Mouse (Mus musculus) kidney, embryonic 16.5 days (tissue): Measurements from ENCODE around the gene Tlr9. TPM values are rescaled to one million over a fixed set of nuclear protein-coding genes. Genes with fewer than 3 reads are reported as not detected.

Source experiments
- ATAC-seq: fragments of 200-750 bp; cut with Nextera tagmentation; 2 replicates; pipeline ENCODE4 v1.8.0; 2017; ENCODE audit warnings: moderate TSS enrichment; ENCODE audit not compliant: low FRiP score, low TSS enrichment
- H3K27ac ChIP-seq: fragments of 300-500 bp; sonication (generic); 2 replicates; pipeline ENCODE4 v1.5.1; 2014; ENCODE audit warnings: low read length
- H3K27me3 ChIP-seq: fragments of 300-500 bp; sonication (generic); 2 replicates; pipeline ENCODE4 v1.6.1; 2014; ENCODE audit warnings: low read length, control low read depth, mixed read lengths; ENCODE audit not compliant: insufficient read depth
- H3K36me3 ChIP-seq: fragments of 300-500 bp; sonication (generic); 2 replicates; pipeline ENCODE4 v1.6.1; 2014; ENCODE audit warnings: low read length, control low read depth, mixed read lengths; ENCODE audit not compliant: insufficient read depth
- H3K4me1 ChIP-seq: fragments of 300-500 bp; sonication (generic); 2 replicates; pipeline ENCODE4 v1.6.1; 2014; ENCODE audit warnings: low read length, control low read depth, mixed read lengths; ENCODE audit not compliant: insufficient read depth
- H3K4me2 ChIP-seq: fragments of 300-500 bp; sonication (generic); replicated peaks from 2 replicates; pipeline ENCODE4 v1.6.1; 2014; ENCODE audit warnings: low read depth, low read length
- H3K4me3 ChIP-seq: fragments of 300-500 bp; sonication (generic); 2 replicates; pipeline ENCODE4 v1.5.1; 2014; ENCODE audit warnings: mild to moderate bottlenecking, low read length
- H3K9ac ChIP-seq: fragments of 300-500 bp; sonication (generic); replicated peaks from 2 replicates; pipeline ENCODE4 v1.6.1; 2014; ENCODE audit warnings: low read length
- H3K9me3 ChIP-seq: fragments of 300-500 bp; sonication (generic); 2 replicates; pipeline ENCODE4 v1.6.1; 2016; ENCODE audit warnings: low read length, control low read depth
- WGBS: fragments of 180-500 bp; shearing (Covaris S2); extraction: QIAGEN DNeasy Blood & Tissue Kit; methylation state at CpG from one replicate; pipeline ENCODE4 v1.1.7; 2014; 5-methylcytosine and 5-hydroxymethylcytosine counted together
- polyA plus RNA-seq: library from polyadenylated mRNA; unstranded; fragments of >200 nt; fragmentation: Nextera tagmentation; extraction: Ambion mirVana; gene quantifications from 2 replicates; pipeline ENCODE4 v1.2.1, GENCODE M21; 2015

Gene Tlr9
- polyA plus RNA-seq, 1 experiment from 2014 or later: 0.07 TPM

- no peak overlapping the region for H3K4me3 ChIP-seq
- H3K27me3 ChIP-seq: no peaks in the 10 kb centered on the region
- 82% methylated on average over 3 of the region's 3 CpGs for WGBS
- H3K27ac ChIP-seq: no peak overlapping the region
- ATAC-seq: no peak
- H3K36me3 ChIP-seq: no peaks in the 10 kb centered on the region
- H3K9ac ChIP-seq: no peak overlapping the region
- no peaks in the 10 kb centered on the region for H3K4me1 ChIP-seq
- H3K4me2 ChIP-seq: no peak overlapping the region
- no peaks in the 10 kb centered on the region for H3K9me3 ChIP-seq
Observed at GRCm38 (mm10) chr9:106262075-106262474, 39.7 kb downstream of the Tlr9 start.

GRCm38 (mm10) chr9:106263381-106263924 lies 41.1 kb downstream of the Tlr9 start:
- Histone ChIP-seq H3K4me2 (no peak overlapping the region), H3K9me3 (no peaks in the 10 kb centered on the region), H3K27me3 (no peaks in the 10 kb centered on the region), H3K27ac (no peak overlapping the region), H3K4me3 (no peak overlapping the region), H3K9ac (no peak overlapping the region), H3K36me3 (no peaks in the 10 kb centered on the region), H3K4me1 (no peaks in the 10 kb centered on the region)
- WGBS: 73% methylated on average over 9 of the region's 9 CpGs
- no peak for ATAC-seq

GRCm38 (mm10) chr9:106265358-106266075 lies 43.1 kb downstream of the Tlr9 start:
- 75% methylated on average over 12 of the region's 12 CpGs for WGBS
- Histone ChIP-seq H3K4me1 (no peaks in the 10 kb centered on the region), H3K9ac (no peak overlapping the region), H3K36me3 (no peaks in the 10 kb centered on the region), H3K4me3 (no peak overlapping the region), H3K4me2 (no peak overlapping the region), H3K27me3 (no peaks in the 10 kb centered on the region), H3K27ac (no peak overlapping the region), H3K9me3 (no peaks in the 10 kb centered on the region)
- no peak for ATAC-seq

GRCm38 (mm10) chr9:106266936-106267657 lies 44.7 kb downstream of the Tlr9 start:
- no peaks in the 10 kb centered on the region for H3K36me3 ChIP-seq
- H3K9me3 ChIP-seq: no peaks in the 10 kb centered on the region
- no peak overlapping the region for H3K4me2 ChIP-seq
- no peaks in the 10 kb centered on the region for H3K27me3 ChIP-seq
- H3K9ac ChIP-seq: no peak overlapping the region
- ATAC-seq: no peak
- H3K4me3 ChIP-seq: no peak overlapping the region
- 52% methylated on average over 2 of the region's 2 CpGs for WGBS
- no peaks in the 10 kb centered on the region for H3K4me1 ChIP-seq
- H3K27ac ChIP-seq: no peak overlapping the region

GRCm38 (mm10) chr9:106268421-106268820 lies 46.0 kb downstream of the Tlr9 start:
- H3K4me1 ChIP-seq: no peaks in the 10 kb centered on the region
- H3K9me3 ChIP-seq: no peaks in the 10 kb centered on the region
- no peaks in the 10 kb centered on the region for H3K27me3 ChIP-seq
- no peak for ATAC-seq
- H3K9ac ChIP-seq: no peak overlapping the region
- WGBS: 52% methylated on average over 4 of the region's 4 CpGs
- no peak overlapping the region for H3K27ac ChIP-seq
- no peak overlapping the region for H3K4me2 ChIP-seq
- no peaks in the 10 kb centered on the region for H3K36me3 ChIP-seq
- H3K4me3 ChIP-seq: no peak overlapping the region

GRCm38 (mm10) chr9:106269076-106269788 lies 46.8 kb downstream of the Tlr9 start:
- no peak overlapping the region for H3K9ac ChIP-seq
- WGBS: 65% methylated on average over 9 of the region's 9 CpGs
- no peak overlapping the region for H3K4me3 ChIP-seq
- no peak overlapping the region for H3K27ac ChIP-seq
- H3K4me1 ChIP-seq: no peaks in the 10 kb centered on the region
- no peak overlapping the region for H3K4me2 ChIP-seq
- ATAC-seq: no peak
- H3K36me3 ChIP-seq: no peaks in the 10 kb centered on the region
- H3K9me3 ChIP-seq: no peaks in the 10 kb centered on the region
- no peaks in the 10 kb centered on the region for H3K27me3 ChIP-seq

GRCm38 (mm10) chr9:106269879-106270278 lies 47.5 kb downstream of the Tlr9 start:
- Histone ChIP-seq H3K27me3 (no peaks in the 10 kb centered on the region), H3K9me3 (no peaks in the 10 kb centered on the region), H3K4me3 (no peak overlapping the region), H3K4me1 (no peaks in the 10 kb centered on the region), H3K36me3 (no peaks in the 10 kb centered on the region), H3K27ac (no peak overlapping the region), H3K4me2 (no peak overlapping the region), H3K9ac (no peak overlapping the region)
- no peak for ATAC-seq
- 39% methylated on average over 2 of the region's 2 CpGs for WGBS

- no peaks in the 10 kb centered on the region for H3K36me3 ChIP-seq
- no peaks in the 10 kb centered on the region for H3K9me3 ChIP-seq
- 71% methylated on average over 4 of the region's 4 CpGs for WGBS
- H3K4me2 ChIP-seq: no peak overlapping the region
- no peaks in the 10 kb centered on the region for H3K27me3 ChIP-seq
- no peak overlapping the region for H3K27ac ChIP-seq
- H3K4me1 ChIP-seq: no peaks in the 10 kb centered on the region
- no peak overlapping the region for H3K9ac ChIP-seq
- H3K4me3 ChIP-seq: no peak overlapping the region
- no peak for ATAC-seq
Observed at GRCm38 (mm10) chr9:106270656-106271055, 48.3 kb downstream of the Tlr9 start.

- 100% methylated on average over 1 of the region's 1 CpGs for WGBS
- no peaks in the 10 kb centered on the region for H3K27me3 ChIP-seq
- no peak overlapping the region for H3K4me2 ChIP-seq
- H3K36me3 ChIP-seq: no peaks in the 10 kb centered on the region
- no peak overlapping the region for H3K9ac ChIP-seq
- no peaks in the 10 kb centered on the region for H3K4me1 ChIP-seq
- H3K27ac ChIP-seq: no peak overlapping the region
- no peak for ATAC-seq
- H3K9me3 ChIP-seq: no peaks in the 10 kb centered on the region
- no peak overlapping the region for H3K4me3 ChIP-seq
Observed at GRCm38 (mm10) chr9:106272288-106272687, 49.9 kb downstream of the Tlr9 start.
